Mouse (Mus musculus) telencephalon, adult 2 months (tissue): ENCODE results near the gene Lekr1.

ENCODE experiments used
- DNase-seq: peaks from one replicate; pipeline ENCODE4 v3.0.0-alpha.2; 2011; ENCODE audit warnings: low read depth, low spot score

Lekr1 gene

DNA sequence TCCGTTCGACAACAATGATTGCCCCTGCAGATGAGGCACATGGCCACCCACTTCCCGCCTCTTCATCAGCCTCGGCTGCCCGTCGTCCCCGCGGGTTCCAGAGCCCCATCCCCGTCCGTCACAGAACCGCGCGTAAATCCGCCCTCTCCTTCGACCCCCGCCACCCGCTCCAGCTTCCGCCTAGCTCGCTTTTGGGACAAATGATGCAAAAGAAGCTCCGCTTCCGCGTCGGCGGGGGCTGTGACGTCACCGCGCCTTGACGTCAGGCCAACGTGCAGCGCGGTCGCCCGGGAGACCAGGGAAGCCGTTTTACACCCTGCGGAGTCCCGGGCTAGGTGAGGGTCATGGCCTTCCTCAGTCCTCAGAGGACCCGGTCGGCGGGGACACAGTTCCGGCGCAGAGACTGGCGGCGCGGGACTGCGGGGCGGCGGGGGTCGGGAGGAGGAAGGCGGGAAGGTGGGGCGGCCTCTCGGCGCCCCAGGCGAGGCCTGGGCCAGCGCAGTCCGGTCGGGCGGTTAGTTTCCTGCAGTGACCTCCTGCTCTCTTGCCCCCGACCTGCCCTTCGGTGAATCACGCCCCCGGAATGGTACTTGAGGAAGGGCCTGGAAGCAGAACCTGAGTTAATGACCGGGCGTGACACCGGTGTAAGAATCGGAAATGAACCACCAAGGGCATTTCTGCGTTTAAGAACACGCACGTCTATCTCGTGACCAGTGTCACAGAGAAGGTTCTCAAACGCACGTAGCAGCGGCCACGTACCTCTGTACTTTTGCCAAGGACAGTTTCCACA, at the start of gene Lekr1:
Gene Lekr1, plus strand, starts transcription at position 252 of the 790 bp plus-strand sequence.
- peak; percentile 81 for DNase-seq

DNA sequence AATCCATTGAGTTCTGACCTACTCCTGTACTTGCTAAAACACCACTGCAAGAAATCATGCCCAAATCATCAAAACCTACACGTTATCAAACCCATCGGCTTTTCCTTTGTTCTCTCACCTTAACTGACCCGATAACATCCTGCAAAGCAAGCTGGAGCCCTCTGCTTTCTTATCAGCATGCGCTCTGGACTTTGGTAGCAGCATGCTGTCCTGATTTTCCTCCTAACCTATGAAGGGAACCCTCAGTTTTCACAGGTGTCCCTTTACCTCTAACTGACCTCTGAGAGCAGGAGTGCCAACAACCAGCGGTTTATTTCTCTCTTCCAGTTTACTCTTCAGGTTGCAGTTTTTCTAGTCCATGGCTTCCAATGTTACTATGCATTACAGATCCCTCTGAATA, 48.5 kb upstream of the Lekr1 start:
- DNase-seq = no peak

DNA sequence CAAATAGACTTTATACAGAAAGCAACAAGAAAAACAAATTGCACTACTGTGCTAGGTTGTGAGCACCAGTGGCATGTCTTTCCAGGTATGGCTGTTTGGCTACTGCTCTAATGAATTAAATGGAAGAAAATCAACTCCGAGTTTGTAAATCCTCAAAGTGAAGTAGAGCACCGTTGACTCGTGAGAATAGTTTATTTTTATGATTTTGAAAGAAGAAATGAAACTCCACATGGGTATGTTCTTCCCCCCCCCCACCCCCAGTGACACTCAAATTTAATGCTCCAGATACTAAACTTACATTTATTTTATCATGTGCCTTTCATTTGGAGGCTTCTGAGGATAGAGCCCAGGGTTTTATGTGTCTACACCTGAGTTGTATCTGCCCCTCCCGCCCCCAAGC, 46.7 kb upstream of the Lekr1 start:
- no peak for DNase-seq

DNA sequence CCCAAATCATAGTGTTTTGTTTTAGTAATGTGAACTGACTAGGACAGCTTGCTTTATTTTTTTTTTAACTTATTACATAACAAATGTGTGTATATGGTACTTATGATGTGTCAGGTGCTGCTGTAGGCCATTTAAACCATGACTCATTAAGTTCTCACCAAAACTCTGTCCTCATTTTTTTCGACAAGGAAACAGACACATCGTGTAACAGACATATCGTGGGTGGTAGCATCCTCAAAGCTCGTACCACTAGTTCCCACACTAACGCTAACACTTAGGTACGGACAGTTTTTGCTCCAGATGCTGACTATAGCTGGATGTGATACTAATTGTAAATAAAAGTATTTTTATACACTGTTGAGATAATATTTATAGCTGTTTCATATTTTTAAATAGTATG, 43.0 kb upstream of the Lekr1 start:
- peak; percentile 36 for DNase-seq

DNA sequence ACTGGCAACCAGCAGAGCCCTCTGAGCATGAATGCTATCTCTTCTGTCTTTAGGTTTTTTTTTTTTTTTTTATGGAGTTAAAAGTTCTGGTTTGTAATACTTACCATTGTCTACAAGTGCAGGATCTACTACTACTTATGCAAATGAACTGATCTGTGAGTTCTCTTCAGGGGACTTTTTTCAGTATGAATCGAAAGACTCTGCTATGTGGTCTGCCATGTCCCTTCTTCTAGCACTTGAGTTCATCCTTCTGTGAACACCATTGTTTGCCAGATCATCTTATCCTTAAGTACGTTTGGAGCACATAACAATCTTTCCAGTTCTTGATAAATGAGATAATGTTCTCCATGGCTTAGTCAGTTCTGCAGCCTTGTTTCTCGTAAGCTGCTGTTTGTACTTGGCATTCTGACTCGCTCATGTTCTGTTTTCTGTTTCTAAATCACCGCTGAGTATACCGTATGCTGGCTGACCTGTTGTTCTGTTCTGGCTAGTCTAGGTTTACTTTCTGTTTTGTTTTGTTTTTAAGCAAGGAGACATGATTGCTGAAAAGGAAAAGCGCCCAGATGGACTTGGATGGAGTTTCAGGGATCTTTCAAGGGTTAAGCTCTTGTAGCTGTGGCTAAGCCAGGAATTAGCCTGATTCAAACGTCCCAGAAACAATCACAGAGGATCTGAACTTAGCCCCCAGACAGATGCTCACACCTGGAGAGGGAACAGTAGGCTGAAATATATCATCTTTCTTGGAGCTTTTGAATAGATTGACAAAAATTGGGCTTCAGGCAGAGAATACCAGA, 40.3 kb upstream of the Lekr1 start:
- DNase-seq = no peak

DNA sequence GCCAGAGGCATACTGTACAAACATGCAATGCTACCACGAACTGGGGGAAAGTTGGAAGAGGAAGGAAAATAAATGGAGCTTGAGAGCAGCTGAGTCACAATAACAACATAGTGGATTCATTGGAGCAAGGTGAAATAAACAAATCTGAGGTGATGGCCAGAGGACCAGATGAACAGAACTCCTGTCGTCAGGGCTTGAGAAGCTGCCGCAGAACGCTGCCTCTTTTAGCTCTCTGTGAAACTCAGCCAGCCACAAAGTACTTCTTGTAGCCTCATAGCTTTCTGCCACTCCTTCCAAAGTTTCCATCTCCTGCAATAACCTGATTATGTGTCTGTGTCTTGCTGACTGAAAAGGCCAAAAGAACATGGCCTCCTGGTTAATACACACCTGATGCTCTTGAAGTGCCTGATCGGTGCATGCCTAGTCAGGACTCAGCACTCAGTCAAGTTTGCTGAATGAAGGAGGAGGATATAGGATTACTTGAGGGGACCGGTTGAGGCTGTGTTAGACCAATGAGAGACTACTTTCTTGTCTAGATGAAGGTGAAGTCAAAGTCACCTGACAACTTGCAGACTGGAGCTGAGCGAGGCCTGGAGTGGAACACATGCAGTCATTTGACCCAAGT, 39.6 kb upstream of the Lekr1 start:
- DNase-seq = no peak

DNA sequence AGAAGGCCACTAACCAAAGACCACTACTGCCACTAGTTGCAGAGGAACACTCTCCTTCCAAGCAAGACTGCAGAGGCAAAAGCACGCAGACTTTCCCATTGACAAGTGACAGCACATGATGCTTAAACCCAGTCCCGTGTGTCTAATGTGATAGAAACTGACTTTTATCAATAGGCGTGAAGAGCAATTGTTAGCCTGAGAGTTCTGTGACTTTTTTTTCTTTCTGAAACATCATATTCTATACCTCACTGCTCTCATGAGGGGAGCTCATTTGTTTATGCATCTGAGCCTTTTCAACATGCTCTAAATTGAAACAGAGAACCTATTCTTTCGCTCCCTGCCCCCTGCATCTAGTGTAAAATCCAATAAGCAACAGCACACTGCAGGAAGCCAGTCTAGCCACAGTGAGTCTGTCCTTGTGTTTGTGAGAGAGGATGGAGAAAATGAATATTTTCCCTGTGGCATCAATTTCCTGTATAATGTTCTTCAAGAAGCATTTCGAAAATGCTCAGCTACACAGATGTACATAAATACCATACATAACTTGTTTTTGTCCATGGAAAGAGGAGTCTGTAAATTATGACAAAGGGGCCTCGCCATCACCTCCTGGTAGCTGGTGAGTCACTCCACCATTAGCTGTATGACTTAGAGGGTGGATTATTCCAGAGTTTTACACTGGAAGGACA, 38.9 kb upstream of the Lekr1 start:
- no peak for DNase-seq

DNA sequence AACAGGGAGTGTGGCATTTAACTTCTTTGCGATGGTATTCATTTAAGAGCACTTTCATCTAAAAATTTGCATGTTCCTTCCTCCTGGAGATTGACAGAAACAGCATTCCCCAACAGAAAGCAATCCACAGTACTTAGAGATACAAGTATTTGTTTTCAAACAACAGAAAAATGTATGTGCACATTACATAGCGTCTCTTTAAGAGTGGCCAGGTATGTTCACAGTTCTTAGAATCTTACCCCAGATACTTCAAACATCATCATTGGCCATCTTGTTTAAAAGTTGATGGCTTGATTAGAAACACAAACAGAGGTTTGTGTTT, 38.4 kb upstream of the Lekr1 start:
- no peak for DNase-seq

DNA sequence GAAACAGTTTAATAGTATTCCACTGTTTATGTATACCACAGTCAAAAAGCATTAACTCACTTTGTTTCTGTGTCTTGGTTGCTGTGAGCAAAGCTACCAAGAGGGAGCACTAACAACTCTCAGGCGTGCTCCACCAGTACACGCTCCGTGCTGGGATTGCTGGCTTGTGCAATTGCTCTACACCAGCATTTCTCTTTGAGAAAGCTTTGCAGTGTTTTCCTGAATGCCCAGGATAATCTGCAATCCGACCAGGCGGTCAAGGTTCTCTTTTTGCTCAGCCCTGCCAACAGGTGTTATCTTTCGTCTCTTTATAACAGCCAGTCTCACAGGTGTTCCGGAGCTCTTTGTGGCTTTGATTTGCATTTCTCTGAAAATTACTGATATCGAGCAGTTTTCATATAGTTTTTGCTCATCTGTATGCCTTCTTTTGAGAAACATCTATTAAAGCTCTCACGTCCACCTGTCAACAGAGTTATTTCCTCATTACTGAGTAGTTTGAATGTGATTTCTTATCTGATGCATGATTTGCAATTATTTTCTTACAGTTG, 36.4 kb upstream of the Lekr1 start:
- DNase-seq = no peak

DNA sequence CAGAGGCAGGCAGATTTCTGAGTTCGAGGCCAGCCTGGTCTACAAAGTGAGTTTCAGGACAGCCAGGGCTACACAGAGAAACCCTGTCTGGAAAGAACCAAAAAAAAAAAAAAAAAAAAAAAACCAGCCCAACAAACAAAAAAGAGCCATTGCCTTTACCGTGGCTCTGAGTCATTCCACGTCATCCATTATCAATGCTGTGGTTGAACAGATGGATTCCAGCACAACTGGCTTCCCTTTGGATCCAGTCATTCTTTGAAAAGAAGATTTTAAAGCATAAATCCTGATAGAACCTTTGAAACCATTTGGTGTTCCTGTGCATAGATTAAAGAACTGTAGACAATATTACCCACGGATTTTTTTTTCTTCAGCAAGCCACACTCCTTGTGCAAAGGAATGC, 32.4 kb upstream of the Lekr1 start:
- no peak for DNase-seq

DNA sequence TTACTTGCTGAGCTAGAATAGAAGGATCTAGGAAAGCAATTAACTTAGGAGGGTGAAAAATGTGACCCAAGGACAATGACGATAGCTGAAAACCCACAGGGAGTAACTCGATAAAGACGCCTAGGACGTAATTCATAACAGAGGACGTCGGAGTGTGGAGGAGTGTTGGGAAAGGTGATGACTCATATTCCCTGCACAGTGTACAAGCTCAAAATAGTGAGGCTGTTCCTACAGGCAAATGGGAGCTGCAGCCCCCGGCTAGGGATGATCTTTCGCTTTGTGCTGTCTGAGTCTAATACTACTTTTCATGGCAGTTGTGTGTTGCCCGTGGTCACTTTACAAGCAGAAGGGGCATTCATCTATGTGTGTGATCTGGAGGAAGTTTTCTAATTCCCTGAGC, 30.0 kb upstream of the Lekr1 start:
- DNase-seq = no peak

DNA sequence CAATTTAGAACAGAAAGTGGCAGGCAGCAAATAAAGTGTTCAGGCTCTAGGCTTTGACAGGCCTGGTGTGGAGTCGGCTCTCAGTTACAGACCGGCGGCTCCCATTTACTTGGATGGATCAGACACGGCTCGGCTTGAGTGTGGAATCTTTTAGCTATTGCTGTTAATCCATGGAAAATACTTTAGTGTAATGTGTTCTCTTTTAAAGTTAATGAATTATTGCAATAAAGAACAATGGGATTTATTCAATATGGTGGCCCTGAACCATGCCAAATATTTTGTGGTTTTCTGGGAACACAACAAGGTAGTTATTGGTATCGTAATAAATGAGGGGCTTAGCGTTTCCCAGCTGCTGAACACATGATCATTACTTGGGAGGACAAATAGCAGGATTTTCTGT, 28.7 kb upstream of the Lekr1 start:
- DNase-seq = no peak

DNA sequence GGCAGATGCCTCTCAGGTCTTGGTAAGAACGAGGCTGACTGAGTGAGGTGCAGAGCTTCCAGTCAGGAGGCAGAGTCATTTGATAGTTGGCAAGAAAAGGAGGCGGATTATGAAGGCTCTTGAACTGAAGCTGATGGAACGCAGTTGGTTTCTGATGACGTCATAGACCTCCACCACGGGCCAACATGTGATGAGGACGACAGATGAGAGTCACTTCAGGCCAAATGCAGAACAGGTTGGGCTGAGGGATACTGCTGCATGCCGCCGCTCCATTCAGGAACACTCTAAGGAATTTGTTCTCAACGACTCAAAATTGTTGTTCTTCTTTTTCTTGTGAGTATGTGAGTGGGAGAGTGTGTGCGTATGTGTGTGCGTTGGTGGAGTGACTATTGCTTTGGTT, 27.1 kb upstream of the Lekr1 start:
- DNase-seq = no peak

DNA sequence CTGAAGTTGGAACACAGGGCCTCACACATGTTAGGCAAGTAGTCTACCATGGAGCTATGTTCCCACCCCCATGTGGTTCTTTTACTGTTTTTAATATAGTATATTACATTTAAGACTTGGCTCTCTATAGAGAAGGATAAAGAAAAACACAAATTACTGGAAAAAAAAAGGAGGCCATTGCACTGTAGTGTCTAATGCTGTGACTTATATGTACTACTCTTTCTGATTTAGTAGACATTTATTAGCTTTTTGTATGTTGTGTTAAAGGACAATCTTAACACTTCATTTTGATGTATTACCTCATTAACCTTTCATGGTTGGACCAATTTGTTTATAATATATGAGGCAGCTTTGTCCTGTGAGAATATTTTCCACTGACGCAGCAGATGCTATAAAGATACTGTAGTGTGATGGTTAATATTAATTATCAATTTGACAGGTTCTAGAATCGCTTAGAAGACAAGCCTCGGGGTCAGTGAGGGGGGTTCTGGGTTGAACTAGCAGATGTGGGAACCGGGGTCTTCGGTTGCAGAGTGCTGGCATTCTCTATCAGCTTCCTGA, 26.5 kb upstream of the Lekr1 start:
- no peak for DNase-seq

DNA sequence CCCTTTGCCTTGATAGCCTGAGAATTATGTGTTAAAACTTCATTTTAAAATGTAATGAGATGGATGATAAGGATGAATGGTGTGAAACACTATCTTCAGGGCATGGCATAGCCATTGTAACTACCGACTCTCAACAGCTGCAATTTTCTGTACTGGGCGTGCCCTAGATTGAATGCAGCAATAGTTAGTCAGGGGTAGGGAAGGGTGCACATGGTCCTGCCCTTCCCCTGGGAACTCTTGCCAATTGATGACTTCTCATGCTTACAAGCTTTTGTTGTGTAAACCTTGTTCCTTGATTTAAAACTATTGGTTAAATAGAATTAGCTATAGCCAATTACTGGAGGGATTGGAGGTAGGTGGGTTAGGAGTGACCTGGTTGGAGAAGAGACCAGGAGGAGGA, 23.1 kb upstream of the Lekr1 start:
- DNase-seq = no peak

DNA sequence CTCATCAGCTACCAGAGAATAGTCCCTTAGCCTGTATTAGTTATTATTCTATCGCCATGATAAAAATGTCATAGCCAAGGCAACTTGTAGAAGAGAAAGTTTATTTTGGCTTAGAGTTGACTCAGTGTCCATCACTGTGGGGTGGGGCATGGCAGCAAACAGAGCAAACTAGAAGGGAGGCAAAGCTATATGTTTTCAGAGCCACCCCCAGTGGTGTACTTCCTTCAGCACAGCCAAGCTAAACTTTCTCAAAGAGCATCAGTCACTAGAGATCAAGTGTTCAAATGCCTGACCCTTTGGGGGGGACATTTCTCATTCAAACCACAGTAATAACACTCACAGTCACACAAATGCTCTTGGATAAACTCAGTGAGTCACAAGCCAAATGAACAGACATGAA, 22.4 kb upstream of the Lekr1 start:
- no peak for DNase-seq

DNA sequence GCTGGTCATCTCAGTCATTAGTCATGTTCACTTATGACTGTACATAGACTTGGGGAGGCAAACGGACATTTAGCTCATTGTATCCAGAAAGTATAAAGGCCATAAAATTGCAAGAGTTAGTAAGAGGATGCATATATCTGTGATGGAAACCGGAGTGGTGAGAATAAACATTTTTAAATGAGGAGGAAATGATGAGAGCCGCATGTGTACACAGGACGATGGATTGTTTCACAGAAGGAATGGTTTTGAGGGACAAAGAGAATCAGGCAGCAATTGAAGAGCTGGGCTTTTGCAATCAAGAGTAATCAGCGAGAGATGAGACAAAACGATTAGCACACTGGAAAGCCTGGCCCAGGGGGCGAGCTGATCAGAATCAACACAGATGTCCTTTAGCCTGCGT, 18.4 kb upstream of the Lekr1 start:
- no peak for DNase-seq

DNA sequence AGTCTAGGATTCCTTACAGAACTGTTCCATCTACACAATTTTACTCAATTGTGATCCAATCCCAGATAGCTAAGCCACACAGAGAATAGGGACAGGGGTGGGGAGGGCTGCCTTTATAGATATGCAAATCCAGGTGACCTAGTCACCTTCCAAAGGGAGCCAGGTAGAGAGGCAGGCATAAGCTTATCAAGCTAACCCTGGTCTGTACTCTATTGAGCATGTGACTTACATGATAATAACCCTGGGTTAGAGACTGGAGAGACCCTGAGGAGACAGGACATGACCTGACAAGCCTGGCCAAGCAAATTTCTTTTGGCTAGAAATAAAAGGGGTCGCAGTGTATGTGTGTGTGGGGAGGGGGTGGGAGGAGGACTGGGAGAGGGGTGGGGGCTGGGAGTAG, 17.1 kb upstream of the Lekr1 start:
- DNase-seq = no peak

DNA sequence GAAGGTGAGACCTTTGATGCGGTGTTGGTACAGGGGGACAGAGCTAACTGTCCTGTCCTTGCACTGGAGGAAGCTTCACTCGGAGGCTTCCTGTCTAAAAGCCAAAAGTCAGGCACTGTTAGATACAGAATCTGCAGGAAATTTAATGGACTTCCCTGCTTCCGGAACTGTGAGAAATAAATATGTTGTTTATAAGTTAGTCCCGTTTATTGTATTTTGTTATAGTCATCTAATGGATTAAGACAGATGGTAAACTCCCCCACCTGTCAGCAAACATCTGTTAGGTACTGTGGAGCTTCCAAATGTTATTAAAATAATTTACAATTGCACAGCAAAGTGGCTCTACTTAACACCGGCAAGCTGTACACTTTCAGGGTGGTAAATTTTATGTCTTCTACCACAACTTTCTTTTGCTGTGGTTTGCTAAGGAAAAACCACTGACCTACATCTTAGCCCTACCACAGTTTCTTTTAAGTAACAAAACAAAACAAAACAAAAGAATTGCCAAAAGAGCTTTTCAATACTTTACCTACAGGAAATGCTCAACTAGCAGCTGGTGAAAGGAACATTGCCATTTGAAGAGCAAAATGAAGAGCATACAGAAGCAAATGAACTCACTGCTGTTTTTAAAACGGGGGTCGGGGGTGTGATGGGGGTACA, 15.7 kb upstream of the Lekr1 start:
- DNase-seq = no peak

DNA sequence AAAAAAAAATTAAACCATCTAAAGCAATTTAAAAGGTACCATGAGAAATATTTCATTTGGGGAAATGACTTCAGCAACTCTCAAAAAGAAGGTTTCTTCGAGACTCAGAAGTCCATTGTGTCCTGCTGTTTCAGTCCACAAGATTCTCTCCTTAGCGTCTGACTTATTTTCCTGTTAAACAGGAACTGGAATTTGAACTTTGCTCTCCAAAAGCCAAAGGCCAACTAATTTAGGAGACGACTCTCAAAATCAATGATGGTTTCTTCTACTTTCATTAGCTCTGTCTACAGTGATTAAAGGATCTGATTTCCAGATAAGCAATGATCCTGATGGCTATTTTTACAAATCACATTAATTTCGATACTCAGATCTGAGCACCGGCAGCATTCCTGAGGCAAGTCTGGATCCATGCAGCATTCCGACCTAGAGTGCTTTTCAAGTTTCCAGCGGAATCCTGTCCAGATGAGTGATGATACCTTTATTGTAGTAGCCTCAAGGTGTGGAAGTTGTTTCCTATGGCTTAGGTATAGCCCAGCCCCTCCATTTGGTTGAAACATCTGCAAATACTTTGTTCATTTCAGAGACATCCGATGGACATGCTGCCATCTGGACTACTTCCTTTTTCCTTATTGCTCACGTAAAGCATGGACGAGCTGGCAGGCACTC, 11.4 kb upstream of the Lekr1 start:
- DNase-seq = no peak

DNA sequence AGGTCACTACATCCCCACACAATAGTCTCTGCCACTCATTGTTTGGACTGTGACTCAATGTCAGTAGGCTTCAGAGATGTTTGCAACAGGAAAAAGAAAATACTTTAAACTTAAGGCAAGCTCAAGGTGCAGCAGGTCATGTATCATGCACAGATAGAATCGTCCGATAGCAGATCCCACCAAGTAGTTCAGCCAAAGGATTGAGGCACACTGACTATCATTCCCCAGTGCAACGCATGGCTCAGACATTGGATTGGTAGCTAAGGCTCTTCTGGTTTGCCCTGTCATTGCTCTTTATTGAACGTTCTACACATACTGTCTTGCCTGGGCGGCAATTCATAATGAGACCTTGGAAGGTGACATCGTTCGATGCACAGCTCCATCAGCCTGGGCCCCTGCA, 9.6 kb upstream of the Lekr1 start:
- no peak for DNase-seq
